Mouse (Mus musculus): ENCODE data around the gene H3f3b.
"Not testable (repeated sequence)": the region's sequence is repeated elsewhere in the genome, so short reads cannot be mapped to it uniquely, and the experiment has no call there.

The H3f3b gene

GRCm38 (mm10) chr11:116045173-116045572 is 17.4 kb upstream of the H3f3b start:
- no peak for DNase-seq (ENCODE audit: low spot score in 2 of 2)

GRCm38 (mm10) chr11:116043286-116043685 is 15.5 kb upstream of the H3f3b start:
- no peak for DNase-seq (ENCODE audit: low spot score in 2 of 2)

GRCm38 (mm10) chr11:116042372-116043138 is 14.8 kb upstream of the H3f3b start:
- DNase-seq (ENCODE audit: low spot score in 2 of 2) = no peak

DNA sequence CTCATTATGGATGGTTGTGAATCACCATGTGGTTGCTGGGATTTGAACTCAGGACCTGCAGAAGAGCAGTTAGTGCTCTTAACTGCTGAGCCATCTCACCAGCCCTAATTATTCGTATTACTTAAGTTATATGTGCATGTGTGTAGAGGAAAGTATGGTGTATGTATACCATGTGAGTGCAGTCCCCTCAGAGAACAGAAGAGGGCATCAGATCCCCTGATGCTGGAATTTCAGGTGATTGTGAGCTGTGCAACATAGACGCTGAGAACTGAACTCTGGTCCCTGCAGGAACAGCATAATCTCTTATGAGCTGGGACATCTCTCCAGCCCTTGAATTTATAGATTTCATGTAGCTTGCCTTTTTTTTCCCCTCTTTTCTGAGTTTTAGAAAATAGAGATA is 14.1 kb upstream of the H3f3b start:
- no peak for DNase-seq (ENCODE audit: low spot score in 2 of 2)

- no peak for DNase-seq (ENCODE audit: low spot score in 2 of 2)
Observed at GRCm38 (mm10) chr11:116040593-116040992, 12.8 kb upstream of the H3f3b start.

- DNase-seq (ENCODE audit: low spot score in 2 of 2) = no peak
Observed at GRCm38 (mm10) chr11:116037826-116038225, 10.1 kb upstream of the H3f3b start.

GRCm38 (mm10) chr11:116036671-116037070 is 8.9 kb upstream of the H3f3b start:
- DNase-seq (ENCODE audit: low spot score in 2 of 2) = no peak

- no peak for DNase-seq (ENCODE audit: low spot score in 2 of 2)
Observed at GRCm38 (mm10) chr11:116034584-116034983, 6.8 kb upstream of the H3f3b start.

GRCm38 (mm10) chr11:116030898-116031845 is 3.4 kb upstream of the H3f3b start:
- peak; percentile 29 to 74 for DNase-seq (ENCODE audit: low spot score in 2 of 2)

- peak; percentile 98 to 99 for DNase-seq (ENCODE audit: low spot score in 2 of 2)
Observed at GRCm38 (mm10) chr11:116030088-116030897, 2.5 kb upstream of the H3f3b start, which contains the start of gene Unk. TSS of gene Unk (plus strand) at chr11:116030322.

DNA sequence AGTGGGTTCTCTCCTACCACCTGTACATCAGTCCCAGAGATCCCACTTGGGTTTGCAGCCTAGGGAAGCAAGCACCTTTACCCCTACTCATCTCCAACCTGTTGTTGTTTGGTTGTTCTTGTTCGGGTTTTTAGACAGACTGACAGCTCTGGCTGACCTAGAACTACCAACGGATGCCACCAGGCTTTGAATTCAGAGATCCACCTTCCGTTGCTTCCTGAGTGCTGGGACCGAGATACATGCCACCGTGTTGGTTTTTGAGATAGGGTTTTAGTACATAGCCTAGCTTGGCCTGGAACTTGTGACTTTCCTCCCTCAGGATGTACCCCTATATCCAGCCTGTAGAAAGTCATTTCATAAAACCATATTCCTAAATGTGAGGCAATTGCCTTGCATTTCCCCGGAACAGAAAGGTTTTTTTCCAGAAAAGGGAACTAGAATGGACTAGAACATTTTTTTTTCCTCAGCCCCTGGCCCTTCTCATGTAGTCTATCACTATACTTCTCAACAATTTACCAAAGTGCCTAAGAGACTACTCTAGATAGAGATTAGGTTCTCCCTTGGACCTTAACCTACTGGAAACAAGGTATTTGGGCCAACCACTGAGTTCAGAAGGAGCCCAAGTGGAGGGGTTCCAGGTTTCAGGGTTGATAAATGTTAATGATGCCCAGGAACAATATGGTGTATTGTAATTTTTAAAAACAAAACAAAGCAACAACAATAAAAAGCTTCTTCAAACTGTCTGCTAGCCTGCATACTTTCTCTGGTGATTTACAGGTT is 1.5 kb upstream of the H3f3b start:
- no peak for DNase-seq (ENCODE audit: low spot score in 2 of 2)

- no peak for DNase-seq (ENCODE audit: low spot score in 2 of 2)
Observed at GRCm38 (mm10) chr11:116028177-116028865, 559 bp upstream of the H3f3b start.

DNA sequence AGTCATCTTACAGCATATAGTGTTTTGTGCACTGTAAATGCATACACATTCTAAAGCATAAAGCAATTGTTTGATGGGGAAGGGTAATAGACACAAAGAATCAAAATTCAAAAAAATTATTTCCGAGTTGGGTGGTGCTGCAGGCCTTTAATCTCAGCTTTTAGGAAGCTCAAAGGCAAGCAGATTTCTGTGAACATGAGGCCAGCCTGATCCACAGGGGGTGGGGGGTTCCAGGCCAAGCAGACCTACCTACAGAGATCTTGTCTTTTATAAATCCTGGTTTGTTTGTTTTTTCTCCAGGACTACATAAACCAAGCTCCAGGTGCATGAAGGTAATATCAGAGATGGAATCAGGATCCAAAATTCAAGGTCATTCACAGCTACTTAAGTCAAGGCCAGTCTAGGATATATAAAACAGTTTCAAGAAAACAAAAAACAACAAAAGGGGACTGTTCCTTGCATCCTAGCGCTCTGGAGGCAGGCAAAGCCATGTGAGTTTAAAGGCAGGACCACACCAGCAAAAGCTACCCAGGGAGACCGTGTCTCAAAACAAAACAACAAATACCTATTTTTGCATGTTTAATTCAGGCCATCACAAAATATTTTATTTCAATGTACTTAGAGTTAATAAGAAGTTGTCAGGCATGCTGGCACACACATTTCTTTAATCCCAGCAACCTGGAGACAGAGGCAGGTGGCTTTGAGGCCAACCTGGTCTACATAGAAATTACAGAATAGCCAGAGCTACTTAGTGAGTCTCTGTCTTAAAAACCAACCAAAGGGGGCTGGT is 2.5 kb downstream of the H3f3b start:
- DNase-seq (ENCODE audit: low spot score in 2 of 2) = no peak

DNA sequence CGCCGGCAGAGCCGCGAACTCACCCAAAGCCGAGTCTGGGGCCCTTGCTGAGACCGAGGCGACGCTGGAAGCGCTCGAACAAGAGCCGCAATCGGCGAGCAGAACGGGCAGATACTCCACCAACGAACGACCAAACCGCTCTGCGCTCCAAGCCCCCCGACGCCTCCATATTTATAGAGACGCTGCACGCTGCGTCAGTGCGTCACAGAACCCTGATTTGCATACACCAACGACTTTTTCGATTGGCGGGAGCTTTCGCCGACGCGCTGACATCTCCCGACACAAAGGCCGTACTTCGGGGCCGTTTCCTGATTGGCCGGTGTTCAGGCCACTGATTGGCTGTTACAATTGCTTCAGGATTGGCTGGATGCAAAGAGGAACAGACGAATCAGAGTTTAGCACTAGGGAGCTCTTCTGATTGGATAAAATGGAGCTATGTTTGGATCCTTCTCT is 3.4 kb downstream of the H3f3b start:
- peak; percentile 94 to 97 for DNase-seq (ENCODE audit: low spot score in 2 of 2)

DNA sequence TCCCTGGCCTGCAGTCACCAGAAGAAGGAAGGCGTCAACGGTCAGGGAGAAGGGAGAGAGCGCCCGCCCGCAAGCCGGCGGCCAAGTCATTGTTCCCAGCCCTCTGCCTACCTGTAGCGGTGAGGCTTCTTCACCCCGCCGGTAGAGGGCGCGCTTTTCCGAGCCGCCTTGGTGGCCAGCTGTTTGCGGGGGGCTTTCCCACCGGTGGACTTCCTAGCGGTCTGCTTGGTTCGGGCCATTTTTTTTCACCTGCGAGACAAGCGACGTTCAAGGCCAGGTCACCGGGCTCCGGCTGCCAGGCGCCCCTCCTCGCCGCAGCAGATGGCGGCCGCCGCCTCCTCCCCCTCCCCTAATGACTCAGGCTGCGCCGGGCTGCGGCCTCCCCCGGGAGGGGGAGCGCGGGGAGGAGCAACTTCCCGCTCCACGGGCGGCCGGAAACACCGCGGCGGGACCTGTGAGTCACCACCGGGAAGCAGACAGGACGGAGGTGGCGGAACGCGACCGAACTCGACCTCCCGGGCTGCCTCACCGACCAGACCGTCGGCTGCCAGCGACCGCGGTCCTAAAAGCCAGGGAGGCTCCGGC is 3.9 kb downstream of the H3f3b start:
- peak; percentile 78 to 79 for DNase-seq (ENCODE audit: low spot score in 2 of 2)

- DNase-seq (ENCODE audit: low spot score in 2 of 2) = not testable (repeated sequence)
Observed at GRCm38 (mm10) chr11:116023074-116023770, 4.5 kb downstream of the H3f3b start.

DNA sequence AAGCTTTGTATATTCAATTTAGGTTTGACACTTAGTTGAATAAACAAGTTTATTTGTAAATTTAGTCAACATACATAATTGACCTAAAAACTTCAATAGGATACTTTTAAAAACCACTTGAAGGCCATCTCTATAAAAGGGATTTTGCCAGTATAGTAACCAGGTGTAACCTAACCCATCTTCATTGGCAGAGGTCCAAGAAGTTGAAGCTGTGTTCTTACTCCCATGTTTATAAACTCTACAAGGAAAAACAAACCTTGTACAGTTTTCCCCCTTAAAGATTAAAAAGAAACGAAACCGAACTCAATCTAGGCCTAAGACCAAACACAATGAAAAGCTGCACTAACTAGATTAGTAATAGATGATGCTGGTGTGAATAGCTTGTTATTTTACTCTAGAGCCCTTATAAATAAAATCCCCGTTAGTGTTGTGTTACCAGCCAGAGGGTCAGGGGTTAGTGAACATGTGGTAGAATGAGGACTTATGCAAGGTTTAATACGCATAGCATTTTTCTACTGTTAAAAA is 5.4 kb downstream of the H3f3b start:
- no peak for DNase-seq (ENCODE audit: low spot score in 2 of 2)
